Mouse (Mus musculus): Measurements from ENCODE around the gene Atg3. TPM values are rescaled to one million over a fixed set of nuclear protein-coding genes. Genes with fewer than 3 reads are reported as not detected.

The Atg3 gene
- polyA plus RNA-seq (2014; fragmentation: Nextera tagmentation; extraction: Ambion mirVana) = 28.4 and 29.7 TPM in 2 replicates

DNA sequence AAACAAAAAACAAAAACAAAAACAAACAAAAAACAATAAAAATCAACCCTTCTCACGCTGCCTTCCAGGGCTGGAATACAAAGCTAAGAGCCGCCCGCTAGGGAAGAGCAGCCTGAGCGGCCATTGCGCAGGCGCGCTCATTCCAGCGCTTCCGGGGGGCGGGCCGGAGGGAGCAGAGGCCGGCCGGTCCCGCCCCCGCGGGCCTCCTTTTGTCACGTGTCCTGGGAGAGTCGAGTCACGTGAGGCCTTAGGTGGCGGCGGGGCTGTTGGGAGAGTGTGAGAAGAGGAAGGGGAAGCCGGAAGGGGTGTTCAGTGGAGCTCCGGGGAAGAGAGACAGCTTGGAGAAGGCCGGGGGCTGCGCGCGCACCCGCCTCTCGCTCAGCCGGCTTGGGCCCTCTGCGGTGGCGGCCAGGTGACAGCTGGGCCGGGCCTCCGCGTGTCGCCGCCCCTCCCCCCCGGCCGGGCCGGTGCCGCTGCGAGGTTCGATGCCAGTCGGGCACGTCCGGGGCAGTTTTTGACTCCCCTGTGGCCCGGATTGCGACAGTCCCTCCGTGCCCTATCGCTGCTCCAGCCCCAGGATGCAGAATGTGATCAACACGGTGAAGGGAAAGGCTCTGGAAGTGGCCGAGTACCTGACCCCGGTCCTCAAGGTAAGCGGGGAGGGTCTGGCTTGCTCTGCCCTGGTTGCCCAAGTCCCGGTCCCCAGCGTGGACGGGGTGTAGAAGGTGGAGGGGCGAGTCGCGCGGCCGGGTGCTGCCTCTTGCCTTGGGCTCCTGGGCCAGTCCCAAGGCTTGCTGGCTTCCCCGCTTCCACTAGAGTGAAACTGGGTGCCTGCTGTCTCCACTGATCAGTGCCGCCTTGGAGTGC, at the start of gene Atg3, which contains the start of gene Slc35a5:
Atg3 (plus strand) TSS at position 264 of the 867 bp plus-strand sequence.
Slc35a5 (minus strand) TSS at position 185 of the 867 bp plus-strand sequence.
- peak within 1 kb of the TSS; percentile 64 for H3K4me3 ChIP-seq (ENCODE audit: low read depth, low read length)
- peak within 1 kb of the TSS; percentile 63 for H3K4me2 ChIP-seq (ENCODE audit: low read depth, severe bottlenecking)
- peak within 1 kb of the TSS; percentile 74 for H3K27ac ChIP-seq (replicated peaks; ENCODE audit: low read depth, low read length)
- under 1% methylated on average over 58 of the region's 64 CpGs for WGBS
- H3K36me3 ChIP-seq (ENCODE audit: control insufficient read depth, insufficient read depth, low read length) = no peaks in the 10 kb centered on the region
- H3K4me1 ChIP-seq (ENCODE audit: control insufficient read depth, insufficient read depth, low read length) = no peaks in the 10 kb centered on the region
- ATAC-seq (ENCODE audit: insufficient number of reproducible peaks, low FRiP score, low TSS enrichment, low read depth) = peak; percentile 98
- peak within 1 kb of the TSS; percentile 83 for H3K9ac ChIP-seq (ENCODE audit: low read length)
- H3K27me3 ChIP-seq (ENCODE audit: control insufficient read depth, insufficient read depth, low read length) = no peaks in the 10 kb centered on the region
- peak; percentile 95 for DNase-seq (ENCODE audit: low spot score)
- H3K9me3 ChIP-seq (ENCODE audit: control insufficient read depth, low read length) = no peaks in the 10 kb centered on the region

GRCm38 (mm10) chr16:45110498-45110897, 48.1 kb upstream of the Atg3 start:
- Histone ChIP-seq H3K9me3 (ENCODE audit: control insufficient read depth, low read length) (no peaks in the 10 kb centered on the region), H3K9ac (ENCODE audit: low read length) (no peak overlapping the region), H3K4me2 (ENCODE audit: low read depth, severe bottlenecking) (no peak overlapping the region), H3K4me3 (ENCODE audit: low read depth, low read length) (no peak overlapping the region), H3K27ac (replicated peaks; ENCODE audit: low read depth, low read length) (no peak overlapping the region), H3K27me3 (ENCODE audit: control insufficient read depth, insufficient read depth, low read length) (no peaks in the 10 kb centered on the region), H3K4me1 (ENCODE audit: control insufficient read depth, insufficient read depth, low read length) (no peaks in the 10 kb centered on the region), H3K36me3 (ENCODE audit: control insufficient read depth, insufficient read depth, low read length) (no peaks in the 10 kb centered on the region)
- WGBS = 53% methylated on average over 4 of the region's 4 CpGs
- no peak for DNase-seq (ENCODE audit: low spot score)
- ATAC-seq (ENCODE audit: insufficient number of reproducible peaks, low FRiP score, low TSS enrichment, low read depth) = 0 out of 2 replicates have a peak, but pooled peaks have one; percentile 60

- Histone ChIP-seq H3K4me3 (ENCODE audit: low read depth, low read length) (no peak overlapping the region), H3K4me1 (ENCODE audit: control insufficient read depth, insufficient read depth, low read length) (no peaks in the 10 kb centered on the region), H3K27me3 (ENCODE audit: control insufficient read depth, insufficient read depth, low read length) (no peaks in the 10 kb centered on the region), H3K9ac (ENCODE audit: low read length) (no peak overlapping the region), H3K4me2 (ENCODE audit: low read depth, severe bottlenecking) (no peak overlapping the region), H3K36me3 (ENCODE audit: control insufficient read depth, insufficient read depth, low read length) (no peaks in the 10 kb centered on the region; the same call in 1 of the 2 replicates), H3K9me3 (ENCODE audit: control insufficient read depth, low read length) (no peaks in the 10 kb centered on the region), H3K27ac (replicated peaks; ENCODE audit: low read depth, low read length) (no peak overlapping the region)
- 92% methylated on average over 3 of the region's 3 CpGs for WGBS
- DNase-seq (ENCODE audit: low spot score) = no peak
- ATAC-seq (ENCODE audit: insufficient number of reproducible peaks, low FRiP score, low TSS enrichment, low read depth) = no peak
Measured at GRCm38 (mm10) chr16:45117200-45117599, 41.4 kb upstream of the Atg3 start.

DNA sequence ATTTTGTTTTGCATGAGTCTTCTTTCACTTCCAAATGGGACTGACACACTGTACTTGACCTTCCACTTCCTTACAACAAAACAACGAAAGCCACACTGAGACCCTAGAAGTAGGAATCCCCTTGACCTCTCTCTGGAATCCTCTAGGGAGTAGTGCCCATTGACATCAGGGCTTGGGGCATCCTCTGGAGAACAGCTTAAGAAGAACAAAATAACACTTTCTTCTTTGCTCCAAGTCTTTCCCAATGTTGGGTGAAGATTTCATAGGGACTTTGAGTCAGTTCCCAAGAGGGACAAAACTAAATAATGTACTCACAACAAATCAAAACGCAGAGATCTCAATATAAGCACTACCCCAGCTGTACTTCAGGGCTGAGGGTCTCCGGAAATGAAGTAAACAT, 39.8 kb upstream of the Atg3 start:
- no peaks in the 10 kb centered on the region for H3K27me3 ChIP-seq (ENCODE audit: control insufficient read depth, insufficient read depth, low read length)
- H3K4me3 ChIP-seq (ENCODE audit: low read depth, low read length) = no peak overlapping the region
- H3K9me3 ChIP-seq (ENCODE audit: control insufficient read depth, low read length) = no peaks in the 10 kb centered on the region
- no peak overlapping the region for H3K4me2 ChIP-seq (ENCODE audit: low read depth, severe bottlenecking)
- H3K4me1 ChIP-seq (ENCODE audit: control insufficient read depth, insufficient read depth, low read length) = no peaks in the 10 kb centered on the region
- 75% methylated on average over 3 of the region's 3 CpGs for WGBS
- H3K27ac ChIP-seq (replicated peaks; ENCODE audit: low read depth, low read length) = no peak overlapping the region
- DNase-seq (ENCODE audit: low spot score) (no peak), ATAC-seq (ENCODE audit: insufficient number of reproducible peaks, low FRiP score, low TSS enrichment, low read depth) (no peak)
- no peaks in the 10 kb centered on the region; the same call in 1 of the 2 replicates for H3K36me3 ChIP-seq (ENCODE audit: control insufficient read depth, insufficient read depth, low read length)
- no peak overlapping the region for H3K9ac ChIP-seq (ENCODE audit: low read length)

GRCm38 (mm10) chr16:45120844-45121425, 37.6 kb upstream of the Atg3 start:
- Histone ChIP-seq H3K4me3 (ENCODE audit: low read depth, low read length) (no peak overlapping the region), H3K9ac (ENCODE audit: low read length) (no peak overlapping the region), H3K4me2 (ENCODE audit: low read depth, severe bottlenecking) (no peak overlapping the region), H3K36me3 (ENCODE audit: control insufficient read depth, insufficient read depth, low read length) (no peaks in the 10 kb centered on the region; the same call in 1 of the 2 replicates), H3K4me1 (ENCODE audit: control insufficient read depth, insufficient read depth, low read length) (no peaks in the 10 kb centered on the region), H3K27me3 (ENCODE audit: control insufficient read depth, insufficient read depth, low read length) (no peaks in the 10 kb centered on the region), H3K9me3 (ENCODE audit: control insufficient read depth, low read length) (no peaks in the 10 kb centered on the region), H3K27ac (replicated peaks; ENCODE audit: low read depth, low read length) (no peak overlapping the region)
- ATAC-seq (ENCODE audit: insufficient number of reproducible peaks, low FRiP score, low TSS enrichment, low read depth) (no peak), DNase-seq (ENCODE audit: low spot score) (no peak)
- 40% methylated on average over 5 of the region's 5 CpGs for WGBS

- Histone ChIP-seq H3K4me1 (ENCODE audit: control insufficient read depth, insufficient read depth, low read length) (no peaks in the 10 kb centered on the region), H3K27me3 (ENCODE audit: control insufficient read depth, insufficient read depth, low read length) (no peaks in the 10 kb centered on the region), H3K9me3 (ENCODE audit: control insufficient read depth, low read length) (no peaks in the 10 kb centered on the region), H3K27ac (replicated peaks; ENCODE audit: low read depth, low read length) (no peak overlapping the region), H3K36me3 (ENCODE audit: control insufficient read depth, insufficient read depth, low read length) (no peaks in the 10 kb centered on the region), H3K4me2 (ENCODE audit: low read depth, severe bottlenecking) (no peak overlapping the region), H3K9ac (ENCODE audit: low read length) (no peak overlapping the region), H3K4me3 (ENCODE audit: low read depth, low read length) (no peak overlapping the region)
- no peak for ATAC-seq (ENCODE audit: insufficient number of reproducible peaks, low FRiP score, low TSS enrichment, low read depth)
- WGBS = 75% methylated on average over 5 of the region's 5 CpGs
- DNase-seq (ENCODE audit: low spot score) = no peak
Measured at GRCm38 (mm10) chr16:45122571-45122970, 36.0 kb upstream of the Atg3 start.

- no peak for ATAC-seq (ENCODE audit: insufficient number of reproducible peaks, low FRiP score, low TSS enrichment, low read depth)
- Histone ChIP-seq H3K36me3 (ENCODE audit: control insufficient read depth, insufficient read depth, low read length) (no peaks in the 10 kb centered on the region), H3K9ac (ENCODE audit: low read length) (no peak overlapping the region), H3K4me3 (ENCODE audit: low read depth, low read length) (no peak overlapping the region), H3K4me1 (ENCODE audit: control insufficient read depth, insufficient read depth, low read length) (no peaks in the 10 kb centered on the region), H3K27ac (replicated peaks; ENCODE audit: low read depth, low read length) (no peak overlapping the region), H3K4me2 (ENCODE audit: low read depth, severe bottlenecking) (no peak overlapping the region), H3K9me3 (ENCODE audit: control insufficient read depth, low read length) (no peaks in the 10 kb centered on the region), H3K27me3 (ENCODE audit: control insufficient read depth, insufficient read depth, low read length) (no peaks in the 10 kb centered on the region)
- WGBS = 49% methylated on average over 9 of the region's 9 CpGs
- DNase-seq (ENCODE audit: low spot score) = no peak
Measured at GRCm38 (mm10) chr16:45124230-45125203, 34.1 kb upstream of the Atg3 start.
